Mouse (Mus musculus): ENCODE data around the gene Ptpn14. TPM values are rescaled to one million over a fixed set of nuclear protein-coding genes. Genes with fewer than 3 reads are reported as not detected.

Gene Ptpn14
- total RNA-seq (2023), result under 1 TPM in 1 of 2 experiments, not detected in 1; 0.97 TPM

GRCm38 (mm10) chr1:189727884-189728783 is at the start of gene Ptpn14:
Gene Ptpn14 (plus strand): TSS chr1:189728268.

GRCm38 (mm10) chr1:189687654-189688387 is 40.2 kb upstream of the Ptpn14 start, which contains the start of gene Cenpf:
Gene Cenpf (minus strand): TSS chr1:189688086.

GRCm38 (mm10) chr1:189921818-189922592 is 193.9 kb downstream of the Ptpn14 start, which contains the start of gene Smyd2:
Gene Smyd2 (minus strand): TSS chr1:189922363.

Other genes starting within 250 kb of the Ptpn14 start
- under 1 TPM; 0.73 to 0.82 TPM for gene Cenpf, start 40.2 kb upstream of the Ptpn14 start, total RNA-seq (2023)
- 1 to 10 TPM; 3.5 to 6.1 TPM for gene Smyd2, start 194.1 kb downstream of the Ptpn14 start, total RNA-seq (2023)